Mouse (Mus musculus) MN1 (cell line): ENCODE results near the gene Ifi27l2b.

Experiments
- DNase-seq: peaks from one replicate; pipeline ENCODE4 v3.0.0-alpha.2; 2016; ENCODE audit warnings: low spot score

Gene Ifi27l2b

DNA sequence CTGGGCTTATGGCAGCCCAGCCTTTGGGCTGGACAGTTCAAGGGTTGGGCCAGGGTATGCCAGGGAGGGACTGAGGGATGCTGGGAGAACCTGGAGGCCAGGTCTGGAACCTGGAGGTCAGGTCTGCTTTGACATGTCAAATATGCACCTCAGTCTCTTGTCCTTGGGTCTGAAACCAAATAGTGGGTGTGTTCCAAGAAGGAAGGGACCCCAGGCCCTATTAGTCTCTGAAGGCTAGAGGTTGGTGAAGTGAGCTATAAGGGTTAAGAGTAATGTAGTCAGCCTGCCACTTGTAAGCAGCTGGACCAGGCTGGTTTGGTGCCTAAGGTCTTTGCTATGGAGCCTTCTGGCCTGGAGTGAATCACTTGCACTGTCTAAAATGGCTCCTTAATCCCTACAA, 22.2 kb downstream of the Ifi27l2b start:
- no peak for DNase-seq

DNA sequence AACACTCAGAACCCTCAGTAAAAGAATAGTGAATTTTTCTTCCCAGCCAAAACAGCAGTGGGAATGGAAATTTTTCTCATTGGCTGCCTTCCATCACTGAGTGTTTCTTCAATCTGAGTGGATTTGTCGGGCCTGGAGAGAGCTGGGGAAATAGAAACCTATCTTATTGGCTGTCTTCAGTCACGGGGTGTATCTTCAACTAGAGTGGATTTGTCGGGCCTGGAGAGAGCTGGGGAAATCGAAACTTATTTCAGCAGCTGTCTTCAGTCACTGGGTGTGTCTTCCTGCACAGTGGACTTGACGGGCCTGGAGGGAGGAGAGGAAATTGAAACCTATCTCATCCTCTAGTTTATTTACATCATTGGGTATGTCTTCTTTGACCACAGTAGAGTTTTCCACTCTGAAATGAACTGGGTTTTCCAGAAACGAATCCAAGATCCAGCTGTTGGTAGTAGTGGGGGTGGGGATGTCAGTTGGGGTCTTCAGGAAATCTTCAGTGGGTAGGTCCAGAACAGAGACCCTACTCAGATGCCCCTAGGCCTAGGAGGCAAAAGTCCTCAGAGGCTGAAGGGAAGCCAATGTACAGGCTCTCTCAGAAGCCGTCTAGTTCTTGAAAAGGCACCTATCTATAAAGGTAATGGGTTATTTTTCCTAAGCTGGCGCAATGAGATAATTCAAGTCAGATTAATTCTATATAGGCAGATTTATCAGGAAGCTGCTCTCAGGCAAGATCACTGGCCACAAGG, 22.9 kb downstream of the Ifi27l2b start, which contains the start of gene Ifi27:
TSS of gene Ifi27 (plus strand) at position 226 of the 746 bp plus-strand sequence.
- DNase-seq = peak; percentile 80

DNA sequence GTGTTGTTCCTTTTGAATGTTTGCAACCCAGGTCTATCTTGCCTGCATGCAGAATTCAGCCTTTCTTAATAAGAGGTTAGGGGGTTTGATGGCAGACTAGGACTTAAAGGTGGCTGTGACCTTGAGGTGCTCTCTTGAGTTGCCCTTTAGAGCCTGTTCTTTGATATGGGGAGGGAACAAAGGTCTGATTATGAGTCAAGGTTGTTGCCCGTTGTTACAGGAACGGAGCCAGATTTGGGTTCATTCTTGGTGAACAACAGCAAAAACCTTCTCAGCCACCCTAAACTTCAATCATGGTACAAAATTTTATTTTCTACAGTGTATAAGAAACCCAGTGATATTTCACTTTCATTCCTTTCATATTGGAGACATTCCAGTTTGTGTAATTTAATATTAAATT, 23.6 kb downstream of the Ifi27l2b start:
- DNase-seq = no peak

DNA sequence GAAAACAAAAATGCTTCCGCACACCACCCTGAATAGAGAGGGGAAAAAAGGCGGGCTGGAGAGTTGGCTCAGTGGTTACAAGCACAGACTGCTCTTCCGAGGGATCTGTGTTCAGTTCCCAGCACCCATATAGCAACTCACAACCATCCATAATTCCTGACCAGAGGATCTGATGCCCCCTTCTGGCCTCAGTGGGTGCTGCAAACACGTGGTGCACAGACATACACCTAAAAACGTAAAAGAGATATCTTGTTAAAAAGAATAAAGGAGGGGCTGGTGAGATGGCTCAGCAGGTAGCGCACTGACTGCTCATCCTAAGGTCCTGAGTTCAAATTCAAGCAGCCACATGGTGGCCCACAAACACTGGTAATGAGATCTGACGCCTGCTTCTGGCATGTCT, 30.3 kb downstream of the Ifi27l2b start:
- no peak for DNase-seq

DNA sequence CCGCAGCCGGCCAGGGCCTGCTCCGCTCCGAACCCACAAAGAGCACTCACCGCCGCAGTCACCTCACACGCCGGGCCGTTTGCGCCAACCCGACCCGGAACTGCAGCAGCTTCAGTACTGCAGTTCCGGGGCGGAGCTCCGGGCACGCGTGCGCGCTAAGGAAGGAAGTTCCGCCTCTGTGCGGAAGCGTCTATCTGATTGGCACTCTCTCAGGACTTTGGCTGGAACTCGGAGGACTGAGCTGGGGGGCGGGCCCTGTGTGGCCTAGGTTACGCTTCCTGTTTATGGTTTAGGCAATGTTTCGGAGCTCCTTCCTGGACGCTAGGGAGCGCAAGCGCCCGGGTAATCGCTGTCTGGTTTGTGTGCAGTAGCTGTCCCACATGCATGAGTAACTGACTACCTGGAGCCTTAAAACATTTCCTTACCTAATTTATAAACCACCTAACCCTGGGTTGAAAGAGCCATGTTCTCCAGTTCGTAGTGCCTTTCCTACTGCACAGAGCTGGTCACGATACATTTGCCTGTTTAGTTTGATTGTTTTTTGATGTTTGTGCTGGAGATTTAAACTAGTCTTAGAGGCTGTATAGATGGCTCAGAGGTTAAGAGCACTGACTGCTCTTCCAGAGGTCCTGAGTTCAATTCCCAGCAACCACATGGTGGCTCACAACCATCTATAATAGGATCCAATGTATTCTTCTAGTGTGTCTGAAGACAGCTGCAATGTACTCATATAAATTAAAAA, 31.1 kb downstream of the Ifi27l2b start, which contains the start of gene Ddx24:
TSS of gene Ddx24 (minus strand) at position 102 of the 742 bp plus-strand sequence.
- peak; percentile 96 for DNase-seq

DNA sequence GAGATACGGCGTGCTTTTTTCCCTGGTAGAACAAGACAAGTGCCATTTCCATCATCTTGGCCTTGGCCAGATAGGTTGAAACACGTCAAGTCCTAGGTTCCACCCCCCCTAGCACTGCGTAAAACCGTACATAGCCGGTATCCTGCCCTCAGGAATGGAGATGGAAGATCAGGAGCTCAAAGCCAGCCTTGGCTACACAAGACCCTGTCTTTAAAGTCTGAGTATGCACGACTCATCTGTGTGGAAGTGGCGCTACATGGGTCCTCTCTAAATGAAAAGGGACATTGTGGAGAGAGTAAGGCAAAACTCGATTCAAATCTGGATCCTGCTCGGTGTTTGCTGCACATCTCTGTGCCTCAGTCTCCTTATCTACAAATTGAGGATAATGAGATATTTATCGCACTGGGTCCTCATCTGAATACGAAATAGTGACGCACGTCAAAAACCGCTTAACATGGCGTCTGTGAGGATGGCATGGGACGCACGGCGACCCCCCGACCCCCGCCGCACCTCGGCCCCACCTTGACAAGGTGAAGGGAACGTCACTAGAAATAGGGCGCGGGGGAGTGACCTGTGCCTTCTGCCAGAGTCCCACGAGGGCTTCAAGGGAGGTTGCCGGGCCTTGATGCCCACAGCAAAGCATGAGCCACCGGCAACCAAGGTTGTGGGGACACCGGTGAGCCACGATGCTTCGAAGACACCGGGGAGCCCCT, 31.9 kb downstream of the Ifi27l2b start:
- DNase-seq = peak; percentile 6

DNA sequence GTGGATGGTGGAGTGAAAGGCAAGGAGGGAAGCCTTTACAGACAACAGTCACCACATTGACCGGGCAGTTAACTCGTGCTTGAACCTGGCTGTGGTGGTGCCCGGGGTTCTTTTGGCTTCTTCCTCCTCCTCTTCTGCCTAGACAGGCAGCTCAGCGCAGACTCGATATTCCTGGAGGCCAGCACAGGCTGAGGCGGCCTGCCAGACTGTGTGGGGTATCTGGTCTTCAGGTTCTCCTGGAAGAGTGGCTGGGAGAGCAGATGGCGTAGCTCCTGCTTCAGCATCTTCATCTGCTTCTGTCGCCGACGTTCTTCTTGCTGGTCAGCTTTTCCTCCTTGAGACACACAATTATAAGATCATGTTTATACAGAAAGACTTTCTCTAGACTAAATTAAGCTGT, 48.9 kb downstream of the Ifi27l2b start:
- no peak for DNase-seq

DNA sequence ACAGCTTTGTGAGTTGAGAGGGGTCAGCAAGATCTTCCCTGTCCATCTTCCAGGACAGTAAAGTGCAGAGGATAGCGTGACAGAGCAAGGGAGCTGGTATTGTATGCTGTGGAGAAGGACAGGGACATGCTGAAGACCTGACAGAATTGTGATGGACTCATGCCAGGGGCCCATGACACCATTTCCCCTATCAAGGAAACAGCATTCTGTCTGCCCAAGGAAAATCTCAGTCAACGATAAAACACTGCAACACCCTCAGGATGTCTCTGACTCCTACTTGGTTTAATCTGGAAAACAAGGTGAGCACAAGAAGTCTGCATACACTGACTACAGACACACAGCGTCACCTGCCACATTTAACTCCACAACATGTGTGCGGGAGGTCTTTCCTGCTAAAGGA, 49.3 kb downstream of the Ifi27l2b start, which contains the start of gene 9330161L09Rik:
TSS of gene 9330161L09Rik (minus strand) at position 101 of the 400 bp plus-strand sequence.
- DNase-seq = no peak

DNA sequence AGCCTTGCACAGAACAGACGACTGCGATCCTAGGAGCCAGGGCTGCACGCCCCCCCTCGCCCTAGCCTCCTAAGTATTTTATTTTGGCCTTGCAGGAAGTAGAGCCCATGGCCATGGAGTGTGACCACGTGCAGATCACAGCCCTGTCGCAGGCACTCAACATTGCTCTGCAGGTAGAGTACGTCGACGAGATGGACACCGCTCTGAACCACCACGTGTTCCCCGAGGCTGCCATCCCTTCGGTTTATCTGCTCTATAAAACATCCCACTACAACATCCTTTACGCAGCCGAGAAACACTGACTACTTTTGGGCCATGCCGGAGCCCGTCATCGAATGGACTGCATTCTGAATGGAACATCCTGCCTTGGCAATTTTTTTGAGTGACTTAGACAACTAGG, 52.9 kb downstream of the Ifi27l2b start:
- no peak for DNase-seq
